Mouse (Mus musculus) intestine, embryonic 16.5 days (tissue): ENCODE data around the gene Taar8b. TPM values are rescaled to one million over a fixed set of nuclear protein-coding genes. Genes with fewer than 3 reads are reported as not detected.
"Not testable (repeated sequence)": the region's sequence is repeated elsewhere in the genome, so short reads cannot be mapped to it uniquely, and the experiment has no call there.

Experiments used
- ATAC-seq: fragments of 200-750 bp; cut with Nextera tagmentation; 2 replicates; pipeline ENCODE4 v1.8.0; 2017; ENCODE audit warnings: moderate TSS enrichment, moderate library complexity
- H3K27ac ChIP-seq: fragments of 300-500 bp; sonication (generic); 2 replicates; pipeline ENCODE4 v1.5.1; 2014; ENCODE audit warnings: mild to moderate bottlenecking, low read length
- H3K27me3 ChIP-seq: fragments of 300-500 bp; sonication (generic); replicated peaks from 2 replicates; pipeline ENCODE4 v1.6.1; 2014; ENCODE audit warnings: low read length, control low read depth, mixed read lengths; ENCODE audit not compliant: control insufficient read depth, insufficient read depth
- H3K36me3 ChIP-seq: fragments of 300-500 bp; sonication (generic); 2 replicates; pipeline ENCODE4 v1.6.1; 2014; ENCODE audit warnings: low read length, control low read depth; ENCODE audit not compliant: control insufficient read depth, insufficient read depth
- H3K4me1 ChIP-seq: fragments of 300-500 bp; sonication (generic); 2 replicates; pipeline ENCODE4 v1.6.1; 2014; ENCODE audit warnings: low read length, control low read depth, mixed read lengths; ENCODE audit not compliant: control insufficient read depth, insufficient read depth
- H3K4me2 ChIP-seq: fragments of 300-500 bp; sonication (generic); 2 replicates; pipeline ENCODE4 v1.6.1; 2014; ENCODE audit warnings: low read depth, low read length, control low read depth
- H3K4me3 ChIP-seq: fragments of 300-500 bp; sonication (generic); 2 replicates; pipeline ENCODE4 v1.5.1; 2014; ENCODE audit warnings: mild to moderate bottlenecking, low read length
- H3K9ac ChIP-seq: fragments of 300-500 bp; sonication (generic); 2 replicates; pipeline ENCODE4 v1.6.1; 2014; ENCODE audit warnings: low read depth, low read length
- H3K9me3 ChIP-seq: fragments of 300-500 bp; sonication (generic); 2 replicates; pipeline ENCODE4 v1.6.1; 2016; ENCODE audit warnings: low read length, control low read depth; ENCODE audit not compliant: control insufficient read depth
- WGBS: fragments of 180-500 bp; shearing (Covaris S2); extraction: QIAGEN DNeasy Blood & Tissue Kit; methylation state at CpG from one replicate; pipeline ENCODE4 v1.1.7; 2014; 5-methylcytosine and 5-hydroxymethylcytosine counted together
- polyA plus RNA-seq: library from polyadenylated mRNA; unstranded; fragments of >200 nt; fragmentation: Nextera tagmentation; extraction: Ambion mirVana; gene quantifications from 2 replicates; pipeline ENCODE4 v1.2.1, GENCODE M21; 2015

Taar8b gene
- polyA plus RNA-seq, 1 experiment from 2014 or later = not detected

- WGBS = 54% methylated on average over 5 of the region's 5 CpGs
- no peak overlapping the region for H3K4me3 ChIP-seq
- H3K36me3 ChIP-seq = no peaks in the 10 kb centered on the region
- 0 out of 2 replicates have a peak, but pooled peaks have one; percentile 1 for ATAC-seq
- H3K4me1 ChIP-seq = peaks cover 8% of the 10 kb centered on the region; the same call in 1 of the 2 replicates
- no peaks in the 10 kb centered on the region for H3K9me3 ChIP-seq
- peak overlapping the region; percentile 37; the same call in 1 of the 2 replicates for H3K27ac ChIP-seq
- H3K9ac ChIP-seq = no peak overlapping the region
- H3K4me2 ChIP-seq = no peak overlapping the region
- H3K27me3 ChIP-seq = no peaks in the 10 kb centered on the region
Measured at GRCm38 (mm10) chr10:24107747-24108146, 15.7 kb upstream of the Taar8b start.

GRCm38 (mm10) chr10:24103299-24103698, 11.2 kb upstream of the Taar8b start:
- 41% methylated on average over 1 of the region's 1 CpGs for WGBS
- H3K9me3 ChIP-seq, H3K4me1 ChIP-seq, H3K36me3 ChIP-seq, H3K27me3 ChIP-seq, H3K9ac ChIP-seq, ATAC-seq, H3K4me2 ChIP-seq, H3K4me3 ChIP-seq, H3K27ac ChIP-seq: not testable (repeated sequence)

- 86% methylated on average over 1 of the region's 3 CpGs for WGBS
- not testable (repeated sequence) for H3K36me3 ChIP-seq, H3K4me2 ChIP-seq, H3K9ac ChIP-seq, H3K27me3 ChIP-seq, H3K4me1 ChIP-seq, ATAC-seq, H3K27ac ChIP-seq, H3K9me3 ChIP-seq, H3K4me3 ChIP-seq
Measured at GRCm38 (mm10) chr10:24101812-24102211, 9.7 kb upstream of the Taar8b start, which contains the start of gene Taar8c. Taar8c (minus strand) TSS chr10:24101912.

GRCm38 (mm10) chr10:24097010-24097409, 4.9 kb upstream of the Taar8b start:
- H3K4me2 ChIP-seq, H3K9ac ChIP-seq, H3K27ac ChIP-seq, H3K4me3 ChIP-seq, H3K9me3 ChIP-seq, H3K27me3 ChIP-seq, H3K4me1 ChIP-seq, H3K36me3 ChIP-seq, ATAC-seq: not testable (repeated sequence)
- WGBS = 46% methylated on average over 2 of the region's 2 CpGs

- no peak overlapping the region for H3K9ac ChIP-seq
- no peaks in the 10 kb centered on the region for H3K9me3 ChIP-seq
- WGBS = 88% methylated on average over 2 of the region's 2 CpGs
- H3K27me3 ChIP-seq = no peaks in the 10 kb centered on the region
- H3K27ac ChIP-seq = peak overlapping the region; percentile 20; the same call in 1 of the 2 replicates
- ATAC-seq = peak; percentile 14; the same call in 1 of the 2 replicates
- no peak overlapping the region for H3K4me2 ChIP-seq
- H3K36me3 ChIP-seq = no peaks in the 10 kb centered on the region
- H3K4me1 ChIP-seq = no peaks in the 10 kb centered on the region
- no peak overlapping the region for H3K4me3 ChIP-seq
Measured at GRCm38 (mm10) chr10:24087168-24087567, 4.9 kb downstream of the Taar8b start.

GRCm38 (mm10) chr10:24086555-24086954, 5.5 kb downstream of the Taar8b start:
- peak; percentile 75 for ATAC-seq
- H3K27me3 ChIP-seq = no peaks in the 10 kb centered on the region
- H3K4me2 ChIP-seq = no peak overlapping the region
- H3K36me3 ChIP-seq = no peaks in the 10 kb centered on the region
- no peak overlapping the region for H3K9ac ChIP-seq
- 31% methylated on average over 5 of the region's 5 CpGs for WGBS
- no peak overlapping the region for H3K4me3 ChIP-seq
- no peaks in the 10 kb centered on the region for H3K9me3 ChIP-seq
- H3K27ac ChIP-seq = peak overlapping the region; percentile 5
- no peaks in the 10 kb centered on the region for H3K4me1 ChIP-seq

GRCm38 (mm10) chr10:24085936-24086335, 6.2 kb downstream of the Taar8b start:
- 66% methylated on average over 5 of the region's 5 CpGs for WGBS

GRCm38 (mm10) chr10:24080166-24080565, 11.9 kb downstream of the Taar8b start:
- Histone ChIP-seq H3K9me3 (no peaks in the 10 kb centered on the region), H3K4me1 (no peaks in the 10 kb centered on the region), H3K9ac (no peak overlapping the region), H3K27ac (no peak overlapping the region), H3K27me3 (no peaks in the 10 kb centered on the region), H3K4me3 (no peak overlapping the region), H3K4me2 (no peak overlapping the region), H3K36me3 (no peaks in the 10 kb centered on the region)
- WGBS = 49% methylated on average over 3 of the region's 3 CpGs
- ATAC-seq = no peak

More at GRCm38 (mm10) chr10:24085936-24086335, 6.2 kb downstream of the Taar8b start:
- H3K9me3 ChIP-seq = no peaks in the 10 kb centered on the region
- H3K4me2 ChIP-seq = no peak overlapping the region
- no peaks in the 10 kb centered on the region for H3K4me1 ChIP-seq
- no peak overlapping the region for H3K9ac ChIP-seq
- no peaks in the 10 kb centered on the region for H3K27me3 ChIP-seq
- no peaks in the 10 kb centered on the region for H3K36me3 ChIP-seq
- H3K4me3 ChIP-seq = no peak overlapping the region
- peak overlapping the region; percentile 67 for H3K27ac ChIP-seq
- ATAC-seq = no peak

GRCm38 (mm10) chr10:24076200-24076599, 15.9 kb downstream of the Taar8b start, which contains the start of gene Taar8a:
Taar8a (plus strand) TSS chr10:24076500.
- H3K9ac ChIP-seq, ATAC-seq, H3K9me3 ChIP-seq, H3K4me1 ChIP-seq, H3K27ac ChIP-seq, H3K27me3 ChIP-seq, H3K4me3 ChIP-seq, H3K36me3 ChIP-seq, H3K4me2 ChIP-seq: not testable (repeated sequence)
- WGBS = 85% methylated on average over 2 of the region's 4 CpGs

- H3K4me2 ChIP-seq, H3K9ac ChIP-seq, H3K9me3 ChIP-seq, H3K4me3 ChIP-seq, H3K27ac ChIP-seq, H3K36me3 ChIP-seq, H3K27me3 ChIP-seq, H3K4me1 ChIP-seq: not testable (repeated sequence)
- peak; percentile 53; the same call in 1 of the 2 replicates for ATAC-seq
- 27% methylated on average over 2 of the region's 2 CpGs for WGBS
Measured at GRCm38 (mm10) chr10:24074751-24075150, 17.3 kb downstream of the Taar8b start.
